ENCODE assay signal across 16 mouse cellular contexts in genomic region chr5:62751692-62752091, GRCm38 (mm10). TPM values are rescaled to one million over a fixed set of nuclear protein-coding genes. Genes with fewer than 3 reads are reported as not detected.
DNase-seq lines count a peak whose midpoint lies in the region; ATAC-seq lines count a peak whose summit lies in the region.
"Had no signal": no experiment of that assay in that cellular context is flagged by ENCODE, and none has a peak within 500 bp of the region (broad histone marks: within the 10 kb centered on the region; RNA-seq: fewer than 3 reads in every experiment).

No protein-coding gene starts in this region.

- peak; percentile 41 to 42 for DNase-seq in spleen, postnatal 36 days (ENCODE audit: low spot score in 2 of 2)
- DNase-seq in spleen, postnatal 10 days (ENCODE audit: low spot score in 2 of 2): no peak
- peak; percentile 43 for DNase-seq in T-cell, adult 2 months (ENCODE audit: low spot score)
- peak; percentile 39 for DNase-seq in thymus, postnatal 25 days
- DNase-seq in lung, postnatal 10 days: no peak
- no peak for DNase-seq in layer of hippocampus, adult 18-20 months (ENCODE audit: low spot score in 2 of 2)
- DNase-seq: cerebellum, adult 2 months; gastrocnemius, postnatal 14 days; heart, adult 2 months; heart, postnatal 4 days; kidney, adult 2 months; kidney, postnatal 10 days had no signal

- peak; percentile 72 for ATAC-seq in inflammation-experienced regulatory T-cells, adult 6 months
- ATAC-seq: forebrain, embryonic 13.5 days; lung, postnatal 0 days had no signal

RNA-seq across cellular contexts. Expression of gene Arap2, which starts 14.3 kb away (rescaled TPM):
- polyA plus RNA-seq in inflammation-experienced regulatory T-cells, adult 6 months (2017; shearing (Covaris generic)): 10 to 100 TPM; 28.7 to 30.5 (median 29.4) TPM
- 10 to 100 TPM; 44.6 to 49.8 TPM for total RNA-seq in layer of hippocampus, adult 18-20 months (2021)
- polyA plus RNA-seq: G1E had no signal

Comparison
In these comparisons a context has a peak if more than half of its experiments do, and no peak if none do; other contexts are left out.
1. DNase-seq: peak in spleen, postnatal 36 days (2 of 2), T-cell, adult 2 months (single experiment) and thymus, postnatal 25 days (single experiment); none in spleen, postnatal 10 days (0 of 2), lung, postnatal 10 days (single experiment) and layer of hippocampus, adult 18-20 months (0 of 2).